Mouse (Mus musculus): ENCODE data around the gene Cacna1i.

DNA sequence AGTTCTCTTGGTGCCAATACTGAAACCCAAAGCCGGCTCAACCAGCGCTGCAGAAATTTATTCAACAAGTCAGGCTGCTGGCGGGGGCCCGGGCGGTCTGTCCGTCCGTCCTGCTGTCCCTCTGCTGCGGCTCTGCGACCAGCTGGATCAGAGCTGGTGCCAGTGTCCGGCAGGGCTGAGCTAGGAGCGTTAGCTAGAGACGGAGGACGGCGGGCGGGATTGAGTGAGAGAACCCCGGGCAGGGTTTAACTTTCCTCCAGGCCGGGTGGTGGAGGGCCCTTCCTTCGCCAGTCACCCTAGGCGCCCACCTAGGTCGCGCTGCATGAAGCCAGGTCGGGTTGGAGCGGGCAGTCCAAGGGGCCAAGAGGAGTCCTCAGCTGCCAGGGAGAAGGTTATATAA is 998 bp downstream of the Cacna1i start:
- TF ChIP-seq CTCF (IDR thresholded peaks at IDR 0.05; ENCODE audit: control insufficient read depth, insufficient read depth, low read length), result no peak
- TF ChIP-seq POLR2A (IDR thresholded peaks at IDR 0.05; ENCODE audit: borderline replicate concordance, control insufficient read depth, low read depth, low read length), result no peak

Measured in bone marrow, adult 2 months (tissue).